Mouse (Mus musculus): ENCODE data around the gene Apln. TPM values are rescaled to one million over a fixed set of nuclear protein-coding genes. Genes with fewer than 3 reads are reported as not detected.

Gene Apln
- total RNA-seq (2023; ENCODE audit: inconsistent age) = not detected in 4 replicates

GRCm38 (mm10) chrX:48034144-48035113 is at the start of gene Apln:
Apln (minus strand) TSS chrX:48034853.

Other genes starting within 250 kb of the Apln start
- not detected in 4 replicates for gene Smarca1, start 141.9 kb downstream of the Apln start, total RNA-seq (2023; ENCODE audit: inconsistent age)
- 9.2 to 11.6 TPM (median 9.5 TPM) in 4 replicates for gene Ocrl, start 122.5 kb downstream of the Apln start, total RNA-seq (2023; ENCODE audit: inconsistent age)
- 0.19 TPM in 1 of 4 replicates, not detected in the others for gene Xpnpep2, start 73.9 kb upstream of the Apln start, total RNA-seq (2023; ENCODE audit: inconsistent age)
- 192 to 211 TPM (median 201 TPM) in 4 replicates for gene Sash3, start 111.6 kb upstream of the Apln start, total RNA-seq (2023; ENCODE audit: inconsistent age)
- 23.9 to 25.9 TPM (median 25.1 TPM) in 4 replicates for gene Zdhhc9, start 174.0 kb upstream of the Apln start, total RNA-seq (2023; ENCODE audit: inconsistent age)
- gene Utp14a, start 222.0 kb upstream of the Apln start, total RNA-seq (2023; ENCODE audit: inconsistent age) = 42.4 to 49.4 TPM (median 47.1 TPM) in 4 replicates